Mouse (Mus musculus) bone marrow macrophage, adult 2 months (primary cell): ENCODE data around the gene Smim27.
"Not testable (repeated sequence)": the region's sequence is repeated elsewhere in the genome, so short reads cannot be mapped to it uniquely, and the experiment has no call there.

Experiments used
- CTCF ChIP-seq: IDR thresholded peaks from 2 replicates; pipeline ENCODE4 v1.5.1; 2012; ENCODE audit warnings: low read depth, mild to moderate bottlenecking, low read length, moderate library complexity
- POLR2A ChIP-seq: IDR thresholded peaks from 2 replicates; pipeline ENCODE4 v1.6.1; 2012; ENCODE audit warnings: mild to moderate bottlenecking, low read depth, low read length, borderline replicate concordance

DNA sequence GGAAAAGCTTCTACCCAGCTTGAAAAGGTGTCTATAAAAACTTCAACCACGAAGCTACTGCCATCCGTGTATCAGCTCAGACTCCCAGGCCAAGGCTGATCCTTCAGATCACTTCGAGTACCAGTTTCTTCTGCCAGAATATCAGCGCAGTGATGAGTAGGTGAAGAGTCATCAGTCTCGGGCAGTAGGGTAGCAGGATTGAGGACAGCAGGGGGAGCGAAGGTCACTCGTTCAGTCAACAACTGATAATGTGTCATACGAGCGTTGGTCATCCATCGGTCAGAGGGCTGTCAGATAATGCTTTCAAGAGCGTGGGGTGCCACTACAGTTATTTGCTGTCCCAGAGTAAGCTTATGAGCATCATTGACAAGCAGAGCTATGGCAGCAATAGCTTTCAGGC lies 22.1 kb downstream of the Smim27 start:
- TF ChIP-seq CTCF, POLR2A: not testable (repeated sequence)
